28 mouse cellular contexts compared by ENCODE assay signal in genomic region chr12:104044343-104044742, GRCm38 (mm10). TPM values are rescaled to one million over a fixed set of nuclear protein-coding genes. Genes with fewer than 3 reads are reported as not detected.
DNase-seq lines count a peak whose midpoint lies in the region; ATAC-seq lines count a peak whose summit lies in the region.
"Had no signal": no experiment of that assay in that cellular context is flagged by ENCODE, and none has a peak within 500 bp of the region (broad histone marks: within the 10 kb centered on the region; RNA-seq: fewer than 3 reads in every experiment).

Gene Serpina12, minus strand, starts transcription at chr12:104044443.

- WGBS in heart, embryonic 12.5 days, result 77% methylated on average over 7 of the region's 7 CpGs
- WGBS in midbrain, embryonic 11.5 days, result 88% methylated on average over 7 of the region's 7 CpGs
- 90% methylated on average over 7 of the region's 7 CpGs for WGBS in midbrain, embryonic 15.5 days

- ATAC-seq in heart, embryonic 12.5 days (ENCODE audit: insufficient number of reproducible peaks, low FRiP score), result no peak
- ATAC-seq in midbrain, embryonic 11.5 days (ENCODE audit: low FRiP score), result 0 out of 2 replicates have a peak, but pooled peaks have one; percentile 24
- no peak for ATAC-seq in midbrain, embryonic 15.5 days (replicated peaks)
- ATAC-seq: activated CD4-positive, CD25-positive, alpha-beta regulatory T cell, adult 4 months; CD4-positive, CD25-positive, alpha-beta regulatory T cell, adult 4 months; forebrain, embryonic 13.5 days; forebrain, embryonic 15.5 days; forebrain, postnatal 0 days; Patski had no signal

- H3K9me3 ChIP-seq in heart, embryonic 12.5 days (replicated peaks), result no peaks in the 10 kb centered on the region
- H3K9me3 ChIP-seq in midbrain, embryonic 11.5 days (ENCODE audit: control insufficient read depth, low read length), result no peaks in the 10 kb centered on the region
- H3K9me3 ChIP-seq in midbrain, embryonic 15.5 days, result no peaks in the 10 kb centered on the region
- H3K9me3 ChIP-seq: embryonic facial prominence, embryonic 10.5 days; embryonic facial prominence, embryonic 12.5 days; forebrain, embryonic 13.5 days; forebrain, embryonic 15.5 days had no signal

- DNase-seq in heart, adult 11 months, result peak; percentile 83
- no peak for DNase-seq in midbrain, embryonic 11.5 days (ENCODE audit: low spot score, missing footprints)
- DNase-seq in adrenal gland, postnatal 36 days, result no peak
- DNase-seq: adrenal gland, adult 8-10 months; adrenal gland, postnatal 14 days; B cell, adult 2 months; cerebellum, adult 11 months; cerebellum, adult 18-20 months; cerebellum, adult 8-10 months; cerebellum, adult 9-11 months; cerebellum, postnatal 14 days; cerebellum, postnatal 36 days; forebrain, postnatal 0 days had no signal

- no peaks in the 10 kb centered on the region for H3K27me3 ChIP-seq in heart, embryonic 12.5 days (replicated peaks)
- H3K27me3 ChIP-seq in midbrain, embryonic 11.5 days (ENCODE audit: control insufficient read depth, insufficient read depth, low read length), result no peaks in the 10 kb centered on the region
- no peaks in the 10 kb centered on the region for H3K27me3 ChIP-seq in midbrain, embryonic 15.5 days (replicated peaks)
- H3K27me3 ChIP-seq: embryonic facial prominence, embryonic 12.5 days; forebrain, embryonic 13.5 days; forebrain, embryonic 15.5 days; Patski had no signal

- no peaks in the 10 kb centered on the region for H3K36me3 ChIP-seq in heart, embryonic 12.5 days
- no peaks in the 10 kb centered on the region for H3K36me3 ChIP-seq in midbrain, embryonic 11.5 days (ENCODE audit: control insufficient read depth, insufficient read depth, low read length)
- no peaks in the 10 kb centered on the region for H3K36me3 ChIP-seq in midbrain, embryonic 15.5 days (replicated peaks)
- H3K36me3 ChIP-seq: embryonic facial prominence, embryonic 10.5 days; embryonic facial prominence, embryonic 12.5 days; forebrain, embryonic 15.5 days; G1E had no signal

- no peak within 1 kb of the TSS for H3K4me3 ChIP-seq in heart, embryonic 12.5 days
- no peak within 1 kb of the TSS for H3K4me3 ChIP-seq in midbrain, embryonic 11.5 days (ENCODE audit: low read depth, low read length)
- H3K4me3 ChIP-seq in midbrain, embryonic 15.5 days, result no peak within 1 kb of the TSS
- H3K4me3 ChIP-seq: embryonic facial prominence, embryonic 10.5 days; embryonic facial prominence, embryonic 12.5 days; forebrain, embryonic 13.5 days; forebrain, embryonic 15.5 days had no signal

- H3K9ac ChIP-seq in heart, embryonic 12.5 days, result no peak within 1 kb of the TSS
- no peak within 1 kb of the TSS for H3K9ac ChIP-seq in midbrain, embryonic 11.5 days (ENCODE audit: low read length)
- H3K9ac ChIP-seq in midbrain, embryonic 15.5 days, result no peak within 1 kb of the TSS
- H3K9ac ChIP-seq: embryonic facial prominence, embryonic 12.5 days; forebrain, embryonic 13.5 days; forebrain, embryonic 15.5 days; forebrain, postnatal 0 days had no signal

- H3K4me2 ChIP-seq in heart, embryonic 12.5 days, result no peak within 1 kb of the TSS
- no peak within 1 kb of the TSS for H3K4me2 ChIP-seq in midbrain, embryonic 11.5 days
- no peak within 1 kb of the TSS for H3K4me2 ChIP-seq in midbrain, embryonic 15.5 days
- H3K4me2 ChIP-seq: embryonic facial prominence, embryonic 12.5 days; forebrain, embryonic 13.5 days; forebrain, embryonic 15.5 days had no signal

- no peaks in the 10 kb centered on the region for H3K4me1 ChIP-seq in heart, embryonic 12.5 days (replicated peaks)
- H3K4me1 ChIP-seq in midbrain, embryonic 11.5 days (ENCODE audit: control insufficient read depth, insufficient read depth, low read length), result no peaks in the 10 kb centered on the region
- H3K4me1 ChIP-seq in midbrain, embryonic 15.5 days, result no peaks in the 10 kb centered on the region
- H3K4me1 ChIP-seq: embryonic facial prominence, embryonic 10.5 days; embryonic facial prominence, embryonic 12.5 days; forebrain, embryonic 13.5 days; forebrain, embryonic 15.5 days had no signal

- H3K27ac ChIP-seq in heart, embryonic 12.5 days (ENCODE audit: poor library complexity, severe bottlenecking), result no peak within 1 kb of the TSS
- no peak within 1 kb of the TSS for H3K27ac ChIP-seq in midbrain, embryonic 11.5 days (ENCODE audit: low read depth, low read length)
- no peak within 1 kb of the TSS for H3K27ac ChIP-seq in midbrain, embryonic 15.5 days
- H3K27ac ChIP-seq: embryonic facial prominence, embryonic 10.5 days; embryonic facial prominence, embryonic 12.5 days; forebrain, embryonic 13.5 days; forebrain, embryonic 15.5 days had no signal

RNA-seq across cellular contexts. Expression of gene Serpina12, which starts in this region (rescaled TPM):
- not detected in 2 replicates for polyA plus RNA-seq in heart, embryonic 12.5 days (2016; fragmentation: Nextera tagmentation; extraction: Ambion mirVana)
- not detected in 2 replicates for polyA plus RNA-seq in midbrain, embryonic 11.5 days (2014; fragmentation: Nextera tagmentation; extraction: Ambion mirVana)
- polyA plus RNA-seq in midbrain, embryonic 15.5 days (2015; fragmentation: Nextera tagmentation; extraction: Ambion mirVana), result not detected in 2 replicates
- under 1 TPM; 0.26 to 0.33 TPM for total RNA-seq in adrenal gland, postnatal 36 days (2021)
- total RNA-seq: CH12.LX; forebrain, postnatal 0 days had no signal
- polyA plus RNA-seq: activated CD4-positive, CD25-positive, alpha-beta regulatory T cell, adult 4 months; brain, embryonic 14.5 days; cortical plate, adult 2 months; embryonic facial prominence, embryonic 10.5 days; embryonic facial prominence, embryonic 12.5 days; embryonic facial prominence, embryonic 14.5 days; forebrain, embryonic 11.5 days; forebrain, embryonic 13.5 days; forebrain, embryonic 15.5 days; forebrain, postnatal 0 days; G1E; Patski had no signal

Comparison
In these comparisons a context has a peak if more than half of its experiments do, and no peak if none do; other contexts are left out.
1. Peak in ATAC-seq in midbrain, embryonic 11.5 days; RNA of the gene not detected or under 1 TPM.